Mouse (Mus musculus): ENCODE data around the gene Tekt1. TPM values are rescaled to one million over a fixed set of nuclear protein-coding genes. Genes with fewer than 3 reads are reported as not detected.
"Not testable (repeated sequence)": the region's sequence is repeated elsewhere in the genome, so short reads cannot be mapped to it uniquely, and the experiment has no call there.

Tekt1 gene
- total RNA-seq, 2 experiments from 2014 or later: 0.78 TPM

- intact Hi-C loops (cut with DNase I; ENCODE audit: low total_unique reads): no loop called here
- no peak for DNase-seq
Observed at GRCm38 (mm10) chr11:72349016-72349415, 13.2 kb downstream of the Tekt1 start.

- intact Hi-C loops (cut with DNase I; ENCODE audit: low total_unique reads): no loop called here
- DNase-seq: no peak
Observed at GRCm38 (mm10) chr11:72348563-72348962, 13.7 kb downstream of the Tekt1 start.

GRCm38 (mm10) chr11:72344486-72344885 lies 17.8 kb downstream of the Tekt1 start:
- intact Hi-C loops (cut with DNase I; ENCODE audit: low total_unique reads): loop anchor here (2.0 to 5.0 kb wide), 2 partner anchors 117 to 218 kb away; no protein-coding TSS in a partner anchor
- no peak for DNase-seq

- intact Hi-C loops (cut with DNase I; ENCODE audit: low total_unique reads): loop anchor here (2.0 to 5.0 kb wide), 2 partner anchors 117 to 219 kb away; no protein-coding TSS in a partner anchor
- peak; percentile 65 for DNase-seq
Observed at GRCm38 (mm10) chr11:72343904-72344303, 18.3 kb downstream of the Tekt1 start.

- DNase-seq: not testable (repeated sequence)
- intact Hi-C loops (cut with DNase I; ENCODE audit: low total_unique reads): loop anchor here (5.0 kb wide), 1 partner anchor 116 kb away; no protein-coding TSS in a partner anchor
Observed at GRCm38 (mm10) chr11:72343238-72343625, 19.0 kb downstream of the Tekt1 start.

DNA sequence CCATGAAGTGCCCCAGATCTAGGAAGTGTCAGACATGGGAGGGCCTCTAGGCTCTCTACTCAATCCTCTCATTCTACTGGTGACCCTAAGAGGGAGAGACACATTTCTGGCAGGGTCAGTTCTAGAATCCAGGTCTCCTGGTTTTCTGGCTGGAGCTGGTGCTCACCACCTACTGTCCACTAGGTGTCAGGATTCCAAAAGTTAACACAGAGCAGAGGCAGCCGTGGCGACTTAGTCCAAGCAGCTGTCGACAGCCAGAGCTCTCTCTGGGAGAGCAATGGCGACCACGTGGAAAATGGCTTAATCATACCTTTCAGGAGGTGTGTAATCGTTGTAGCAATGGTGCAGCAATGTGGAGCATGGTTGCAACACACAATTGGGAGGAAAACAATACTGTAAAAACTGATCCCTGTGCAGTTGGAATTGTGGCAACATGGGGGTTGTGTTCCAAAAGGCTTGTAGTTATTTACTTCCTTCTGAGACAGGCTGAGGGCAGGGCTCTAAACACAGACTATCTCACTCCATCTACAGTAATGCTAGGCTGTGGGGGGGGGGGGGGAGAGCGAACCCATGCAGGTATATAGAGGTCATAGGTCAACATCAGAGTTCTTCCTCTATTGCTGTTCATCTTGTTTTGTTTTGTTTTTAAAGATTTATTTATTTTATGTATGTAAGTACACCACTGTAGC lies 19.5 kb downstream of the Tekt1 start:
- DNase-seq: peak; percentile 63

DNA sequence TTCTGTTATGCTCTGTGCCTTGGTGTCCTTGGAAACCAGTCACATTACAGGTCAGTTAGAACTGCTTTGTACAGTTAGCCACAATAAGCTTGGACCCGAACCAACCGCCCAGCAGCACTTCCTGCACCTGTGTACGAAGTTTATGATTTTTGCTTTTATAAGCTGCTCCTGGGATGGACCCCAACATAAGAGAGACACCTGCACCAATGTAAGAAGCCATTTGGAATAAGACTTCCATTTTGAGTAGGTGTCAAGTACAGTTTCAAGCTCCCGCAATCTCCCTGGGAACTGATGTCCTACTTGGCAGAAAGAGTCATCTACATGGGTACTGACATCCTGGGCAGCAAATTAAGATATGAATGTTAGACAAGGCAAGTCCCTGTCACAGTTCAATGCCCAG lies 22.5 kb downstream of the Tekt1 start:
- no peak for DNase-seq
- intact Hi-C loops (cut with DNase I; ENCODE audit: low total_unique reads): loop anchor here (5.0 kb wide), 1 partner anchor 112 kb away; no protein-coding TSS in a partner anchor

More for the DNA sequence above, 19.5 kb downstream of the Tekt1 start:
- intact Hi-C loops (cut with DNase I; ENCODE audit: low total_unique reads): loop anchor here (5.0 kb wide), 1 partner anchor 115 kb away; no protein-coding TSS in a partner anchor

DNA sequence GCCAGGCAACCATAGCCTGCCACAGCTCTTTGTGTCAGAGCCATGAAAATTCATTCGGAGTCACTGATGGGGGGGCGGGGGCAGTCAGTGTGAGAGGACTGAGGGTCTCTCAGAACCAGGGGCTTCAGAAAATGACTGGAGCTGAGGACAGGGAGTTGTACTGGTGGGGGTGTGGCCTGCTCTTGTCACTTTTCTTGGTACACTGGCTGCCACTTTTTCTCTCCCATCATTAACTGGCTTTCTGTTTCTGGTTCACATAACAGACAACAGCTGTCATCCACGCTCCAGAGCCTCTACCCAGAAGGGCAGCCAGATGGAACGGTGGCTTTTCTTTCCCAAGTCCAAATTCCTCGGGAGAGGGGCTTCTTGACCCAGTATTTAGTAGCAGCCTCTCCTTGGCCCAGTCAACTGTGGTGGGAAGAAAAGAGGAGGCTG lies 23.8 kb downstream of the Tekt1 start:
- DNase-seq: no peak
- intact Hi-C loops (cut with DNase I; ENCODE audit: low total_unique reads): no loop called here

DNA sequence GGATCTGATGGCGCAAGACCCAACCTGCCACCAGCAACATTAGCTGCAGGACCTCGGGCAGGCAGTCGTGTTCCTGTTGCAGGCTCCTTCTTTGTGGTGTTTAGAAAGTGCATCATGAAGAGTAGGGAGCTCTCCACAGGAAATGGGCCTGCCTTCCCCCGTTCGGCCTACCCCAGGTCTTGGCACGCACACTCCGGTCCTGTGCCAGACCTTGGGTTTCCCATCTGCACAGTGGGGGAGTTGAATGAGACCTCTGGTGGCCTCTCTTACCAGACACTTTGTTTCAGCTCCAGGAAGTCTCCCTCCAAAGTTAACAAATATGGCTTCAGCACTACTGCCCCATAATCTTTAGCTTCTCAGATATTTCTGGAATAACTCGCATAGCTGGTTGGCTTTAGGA lies 25.5 kb downstream of the Tekt1 start:
- DNase-seq: no peak
- intact Hi-C loops (cut with DNase I; ENCODE audit: low total_unique reads): no loop called here

DNA sequence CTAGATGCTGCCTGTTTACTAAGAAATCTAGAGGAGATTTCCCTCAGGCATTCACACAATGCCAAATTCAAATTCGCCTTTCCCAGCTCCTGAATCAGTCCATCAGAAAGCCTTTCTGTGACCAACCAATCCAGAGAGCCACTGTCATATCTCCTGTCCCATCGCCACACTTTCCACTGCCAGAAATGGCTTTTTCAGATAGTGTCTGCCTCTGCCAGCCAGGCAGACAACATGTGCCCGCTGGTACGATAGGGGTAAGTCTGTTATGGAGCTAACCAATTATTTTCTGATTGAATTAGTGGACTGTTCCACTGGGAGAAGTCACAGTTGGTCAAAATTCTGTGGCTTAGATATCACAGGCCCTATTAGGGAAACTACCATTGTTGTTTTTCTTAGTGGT lies 27.6 kb downstream of the Tekt1 start:
- DNase-seq: no peak
- intact Hi-C loops (cut with DNase I; ENCODE audit: low total_unique reads): no loop called here

GRCm38 (mm10) chr11:72332951-72333667 lies 29.1 kb downstream of the Tekt1 start:
- intact Hi-C loops (cut with DNase I; ENCODE audit: low total_unique reads): no loop called here
- DNase-seq: no peak

GRCm38 (mm10) chr11:72325701-72326100 lies 36.5 kb downstream of the Tekt1 start:
- intact Hi-C loops (cut with DNase I; ENCODE audit: low total_unique reads): no loop called here
- DNase-seq: no peak

GRCm38 (mm10) chr11:72324431-72324830 lies 37.8 kb downstream of the Tekt1 start:
- no peak for DNase-seq
- intact Hi-C loops (cut with DNase I; ENCODE audit: low total_unique reads): no loop called here

DNA sequence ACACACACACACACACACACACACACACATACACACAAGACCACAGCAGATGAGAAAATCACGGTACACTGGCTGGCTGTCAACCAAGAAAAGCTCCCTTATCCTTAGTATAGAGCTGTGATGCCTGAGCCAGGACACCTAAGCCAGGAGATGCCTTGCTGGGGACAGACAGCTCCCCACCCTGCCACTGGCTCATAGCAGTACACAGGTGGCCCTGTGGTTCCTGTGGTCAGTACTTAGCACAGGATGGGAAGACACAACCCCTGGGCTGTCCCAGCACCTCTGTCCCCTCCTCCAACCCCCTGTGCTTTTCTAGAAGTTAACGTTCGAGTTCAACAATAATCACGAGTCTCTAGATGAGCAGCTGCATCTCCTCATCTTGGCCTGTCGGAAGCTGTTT lies 44.2 kb downstream of the Tekt1 start:
- no peak for DNase-seq
- intact Hi-C loops (cut with DNase I; ENCODE audit: low total_unique reads): no loop called here

- no peak for DNase-seq
- intact Hi-C loops (cut with DNase I; ENCODE audit: low total_unique reads): no loop called here
Observed at GRCm38 (mm10) chr11:72314151-72314895, 47.9 kb downstream of the Tekt1 start, which contains the start of gene Fbxo39. Fbxo39 (plus strand) TSS chr11:72314444.

- intact Hi-C loops (cut with DNase I; ENCODE audit: low total_unique reads): no loop called here
- no peak for DNase-seq
Observed at GRCm38 (mm10) chr11:72311355-72312001, 50.8 kb downstream of the Tekt1 start.

GRCm38 (mm10) chr11:72310491-72310890 lies 51.8 kb downstream of the Tekt1 start:
- DNase-seq: no peak
- intact Hi-C loops (cut with DNase I; ENCODE audit: low total_unique reads): no loop called here

DNA sequence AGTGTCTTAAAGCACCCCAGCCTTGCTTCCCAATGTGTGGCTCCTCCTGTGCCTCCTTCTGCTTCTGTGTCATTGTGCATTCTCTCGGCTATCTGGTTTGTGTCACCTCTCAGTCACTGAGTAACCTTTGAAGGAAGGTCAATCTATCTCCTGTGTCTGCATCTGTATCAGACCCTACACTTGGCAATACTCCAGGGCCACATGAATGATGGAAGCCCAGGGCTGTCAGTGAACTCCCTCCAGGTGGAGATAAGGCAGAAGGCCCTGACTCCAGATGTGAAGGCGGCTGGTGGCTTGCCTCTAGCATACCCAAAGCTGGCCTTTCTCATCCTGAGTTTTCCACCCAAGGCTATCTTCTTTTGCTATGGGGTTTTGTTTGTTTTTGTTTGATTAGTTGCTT lies 53.3 kb downstream of the Tekt1 start:
- intact Hi-C loops (cut with DNase I; ENCODE audit: low total_unique reads): no loop called here
- no peak for DNase-seq

DNA sequence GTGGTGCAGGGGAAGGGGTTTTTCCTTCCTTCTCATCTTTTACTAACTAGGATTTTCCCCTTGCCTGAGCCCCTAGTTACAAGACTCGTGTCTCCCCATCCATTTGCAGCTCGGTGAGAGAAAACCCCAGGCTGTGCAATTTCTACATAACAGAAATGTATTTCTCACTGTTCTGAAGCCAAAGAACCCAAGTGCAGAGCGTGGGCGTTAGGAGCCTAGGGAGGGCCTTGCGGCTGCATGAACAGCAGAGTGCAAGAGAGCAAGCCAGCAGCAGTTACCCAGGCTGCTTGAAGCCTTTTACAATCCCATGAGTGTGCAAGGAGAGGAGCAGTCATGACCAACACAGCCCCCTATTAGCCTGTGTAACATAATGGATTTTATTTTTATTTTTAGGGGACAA lies 54.8 kb downstream of the Tekt1 start:
- intact Hi-C loops (cut with DNase I; ENCODE audit: low total_unique reads): no loop called here
- no peak for DNase-seq

DNA sequence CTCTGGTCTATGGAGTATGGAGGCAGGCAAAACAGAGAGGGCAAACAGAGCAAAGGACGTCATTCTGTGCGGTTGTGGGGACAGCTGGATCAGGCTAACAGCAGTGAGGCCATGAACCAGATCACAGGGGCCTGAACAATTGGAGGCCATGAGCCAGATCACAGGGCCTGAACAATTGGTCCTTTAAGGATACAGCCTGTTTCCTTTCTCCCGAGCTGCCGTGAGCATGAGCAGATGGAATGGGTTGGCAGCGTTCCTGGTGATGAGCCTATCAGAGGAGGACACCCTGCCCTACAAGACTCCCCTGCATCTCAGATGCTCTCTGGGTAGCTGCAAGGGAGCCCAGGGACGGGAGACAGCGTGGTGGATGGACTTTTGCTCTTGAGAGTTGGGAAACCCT lies 60.0 kb downstream of the Tekt1 start:
- intact Hi-C loops (cut with DNase I; ENCODE audit: low total_unique reads): no loop called here
- DNase-seq: peak; percentile 76
